Mouse (Mus musculus): ENCODE data around the gene Ifrd1.

GRCm38 (mm10) chr12:40273339-40273738 lies 25.0 kb upstream of the Ifrd1 start:
- no peak for TF ChIP-seq CHD2 (IDR thresholded peaks at IDR 0.05; ENCODE audit: low read depth, low read length)
- no peak for TF ChIP-seq ZNF384 (IDR thresholded peaks at IDR 0.05; ENCODE audit: low read depth, low read length)

Data from ES-E14 (cell line).